Mouse (Mus musculus) adrenal gland, adult 8-10 months (tissue): ENCODE data around the gene Cpsf4. TPM values are rescaled to one million over a fixed set of nuclear protein-coding genes. Genes with fewer than 3 reads are reported as not detected.
A peak's percentile ranks its signal among the peaks of the same experiment; 100 is the strongest.
"Not testable (repeated sequence)": the region's sequence is repeated elsewhere in the genome, so short reads cannot be mapped to it uniquely, and the experiment has no call there.

Source experiments
- DNase-seq: peaks from one replicate; pipeline ENCODE4 v3.0.0; 2022
- total RNA-seq, 4 experiments: library from RNA; stranded (reverse); gene quantifications; 2 replicates each; pipeline ENCODE4 v1.2.4; 2022

Cpsf4 gene
- total RNA-seq, 4 experiments from 2014 or later, result 18.7 to 22.3 (median 20.5) TPM

GRCm38 (mm10) chr5:145185244-145185643 lies 18.2 kb downstream of the Cpsf4 start:
- no peak for DNase-seq

GRCm38 (mm10) chr5:145189416-145189815 lies 22.4 kb downstream of the Cpsf4 start:
- DNase-seq, result no peak

- no peak for DNase-seq
These were observed 23.4 kb downstream of the Cpsf4 start for GRCm38 (mm10) chr5:145190373-145190772.

- DNase-seq, result peak; percentile 88
These were observed 24.1 kb downstream of the Cpsf4 start for GRCm38 (mm10) chr5:145190875-145191798.

GRCm38 (mm10) chr5:145191962-145192361 lies 24.9 kb downstream of the Cpsf4 start, which contains the start of gene Atp5j2:
Gene Atp5j2 (minus strand): TSS chr5:145192062.
- DNase-seq, result no peak

- no peak for DNase-seq
These were observed 33.4 kb downstream of the Cpsf4 start for GRCm38 (mm10) chr5:145200387-145200786.

GRCm38 (mm10) chr5:145201321-145201991 lies 34.4 kb downstream of the Cpsf4 start, which contains the start of gene Zkscan14:
Gene Zkscan14 (minus strand): TSS chr5:145201868.
- peak; percentile 61 for DNase-seq

- no peak for DNase-seq
These were observed 35.4 kb downstream of the Cpsf4 start for GRCm38 (mm10) chr5:145202446-145202845.

- DNase-seq, result peak; percentile 99
These were observed 37.1 kb downstream of the Cpsf4 start, which contains the start of gene Zkscan5 for GRCm38 (mm10) chr5:145203936-145204691. Gene Zkscan5 (plus strand): TSS chr5:145204562.

- DNase-seq, result no peak
These were observed 38.0 kb downstream of the Cpsf4 start for GRCm38 (mm10) chr5:145205041-145205440.

GRCm38 (mm10) chr5:145207385-145207784 lies 40.4 kb downstream of the Cpsf4 start:
- DNase-seq, result no peak

GRCm38 (mm10) chr5:145207954-145208353 lies 40.9 kb downstream of the Cpsf4 start:
- no peak for DNase-seq

GRCm38 (mm10) chr5:145208391-145208790 lies 41.4 kb downstream of the Cpsf4 start:
- not testable (repeated sequence) for DNase-seq

GRCm38 (mm10) chr5:145211340-145211739 lies 44.3 kb downstream of the Cpsf4 start:
- DNase-seq, result no peak

- DNase-seq, result no peak
These were observed 45.2 kb downstream of the Cpsf4 start for GRCm38 (mm10) chr5:145212216-145212615.

- DNase-seq, result no peak
These were observed 46.5 kb downstream of the Cpsf4 start for GRCm38 (mm10) chr5:145213505-145213904.

GRCm38 (mm10) chr5:145214679-145215078 lies 47.7 kb downstream of the Cpsf4 start:
- DNase-seq, result no peak

GRCm38 (mm10) chr5:145217746-145218145 lies 50.7 kb downstream of the Cpsf4 start:
- no peak for DNase-seq

- no peak for DNase-seq
These were observed 51.2 kb downstream of the Cpsf4 start for GRCm38 (mm10) chr5:145218206-145218605.

GRCm38 (mm10) chr5:145218671-145219070 lies 51.7 kb downstream of the Cpsf4 start:
- no peak for DNase-seq

- DNase-seq, result no peak
These were observed 53.0 kb downstream of the Cpsf4 start for GRCm38 (mm10) chr5:145219981-145220380.

- peak; percentile 57 for DNase-seq
These were observed 55.8 kb downstream of the Cpsf4 start for GRCm38 (mm10) chr5:145222840-145223239.
